Mouse (Mus musculus) liver, adult 2 months (tissue): ENCODE measurements at regions not wholly inside any gene's neighbourhood (a gene's known extent, or its start where the extent isn't known, plus 50 kb on each side); places are given as distances from the start of the nearest gene placed in this dataset.

ENCODE experiments used
- CTCF ChIP-seq: fragments of 200-500 bp; IDR thresholded peaks from 2 replicates; pipeline ENCODE4 v1.5.1; 2011; ENCODE audit warnings: low read depth, low read length, control low read depth
- POLR2A ChIP-seq: fragments of 200-500 bp; IDR thresholded peaks from 2 replicates; pipeline ENCODE4 v1.6.1; 2011; ENCODE audit warnings: low read length, control low read depth; ENCODE audit not compliant: insufficient read depth; ENCODE audit errors: extremely low read depth

- no peak for TF ChIP-seq POLR2A
- no peak for TF ChIP-seq CTCF
Measured at GRCm38 (mm10) chr1:159149721-159150120, 82.4 kb upstream of the Cop1 start.
